Mouse (Mus musculus): ENCODE data around the gene Rnf151.
A peak's percentile ranks its signal among the peaks of the same experiment; 100 is the strongest.
"Not testable (repeated sequence)": the region's sequence is repeated elsewhere in the genome, so short reads cannot be mapped to it uniquely, and the experiment has no call there.

Gene Rnf151

GRCm38 (mm10) chr17:24667416-24667815 lies 50.4 kb downstream of the Rnf151 start:
- peak in 1 of 2 experiments; percentile 46 for DNase-seq (ENCODE audit: low spot score in 2 of 2)

GRCm38 (mm10) chr17:24667011-24667410 lies 50.9 kb downstream of the Rnf151 start:
- DNase-seq (ENCODE audit: low spot score in 2 of 2) = not testable (repeated sequence)

Data from frontal cortex, postnatal 36 days (tissue).